Mouse (Mus musculus): ENCODE measurements around the gene Slc27a1.

Gene Slc27a1

DNA sequence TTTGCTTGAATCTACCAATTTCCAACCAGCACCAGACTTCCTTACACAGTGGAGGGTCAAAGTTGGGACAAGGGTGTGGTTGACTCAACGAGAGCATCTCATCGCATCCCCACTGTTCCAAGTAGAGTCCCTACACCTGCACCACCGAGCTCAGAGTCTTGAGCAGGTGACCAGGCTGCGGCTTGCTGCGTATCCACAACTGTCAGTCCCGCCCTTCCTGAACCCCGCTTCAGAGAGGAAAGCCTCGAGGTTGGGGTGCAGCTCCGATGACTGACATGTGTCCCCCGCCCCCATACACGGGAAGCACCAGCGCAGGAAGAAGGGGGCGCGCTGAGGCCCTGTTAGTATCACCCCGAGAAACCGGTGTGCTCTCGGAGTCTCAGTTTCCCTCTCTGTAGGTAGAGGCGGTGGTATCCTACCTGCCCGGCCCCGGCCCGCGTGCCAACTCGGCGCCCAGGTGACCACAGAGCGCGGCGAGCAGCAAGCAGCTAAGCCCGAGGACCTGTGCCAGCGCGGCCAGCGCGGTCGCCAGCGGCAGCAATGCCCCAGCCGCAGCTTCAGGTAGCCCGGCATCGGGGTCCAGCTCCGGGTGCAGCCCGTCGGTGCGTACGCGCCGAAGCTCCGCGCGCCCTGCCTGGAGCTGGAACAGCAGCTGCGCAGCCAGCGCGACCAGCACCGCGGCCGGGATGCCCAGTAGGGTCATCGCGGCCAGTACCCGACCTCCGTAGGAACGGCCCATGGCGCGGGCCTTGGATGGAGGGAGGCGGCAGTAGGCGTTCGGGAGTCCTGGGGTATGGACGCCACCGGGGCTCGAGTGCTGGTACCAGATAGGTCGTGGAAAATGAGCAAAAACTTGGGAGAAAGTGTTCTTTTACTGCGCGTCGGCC lies 10.4 kb upstream of the Slc27a1 start, which contains the start of gene Tmem221:
TSS of gene Tmem221 (minus strand) at position 801 of the 887 bp plus-strand sequence.
- no peak for DNase-seq

DNA sequence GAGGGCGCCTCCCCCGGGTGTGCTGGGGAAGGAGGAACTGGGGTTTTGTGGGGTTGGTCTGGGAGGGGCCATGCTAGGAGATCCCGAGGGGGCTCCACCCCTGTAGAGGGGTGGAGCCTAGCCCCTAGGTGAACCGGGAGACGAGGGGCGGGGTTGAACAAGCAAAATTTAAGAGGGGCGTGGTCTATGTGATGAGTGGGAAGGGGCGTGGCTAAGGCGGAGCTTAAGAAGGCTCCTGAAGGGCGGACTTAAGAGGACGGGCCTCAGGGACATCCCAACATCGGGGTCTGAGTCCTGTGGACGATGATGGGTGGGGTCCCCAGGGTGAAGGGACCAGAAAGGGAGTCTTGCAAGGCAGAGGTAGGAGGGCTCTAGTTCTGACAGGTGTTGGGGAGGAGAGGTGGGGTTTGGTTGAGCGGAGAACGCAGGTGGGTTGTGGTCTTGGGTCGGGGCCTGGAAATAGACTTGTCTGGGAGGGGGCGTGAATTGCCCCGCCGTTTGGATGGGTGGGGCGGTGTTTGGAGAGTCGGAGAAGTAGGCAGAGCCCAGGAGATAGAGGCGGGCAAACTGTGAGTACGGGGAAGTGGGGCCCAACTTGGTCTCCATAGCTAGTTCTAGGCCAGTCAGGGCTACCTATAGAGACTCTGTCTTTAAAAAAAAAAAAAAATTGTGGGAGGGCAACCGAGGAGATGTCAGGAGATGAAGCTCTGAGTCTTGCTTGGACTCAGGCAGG lies 9.6 kb upstream of the Slc27a1 start:
- DNase-seq: no peak

DNA sequence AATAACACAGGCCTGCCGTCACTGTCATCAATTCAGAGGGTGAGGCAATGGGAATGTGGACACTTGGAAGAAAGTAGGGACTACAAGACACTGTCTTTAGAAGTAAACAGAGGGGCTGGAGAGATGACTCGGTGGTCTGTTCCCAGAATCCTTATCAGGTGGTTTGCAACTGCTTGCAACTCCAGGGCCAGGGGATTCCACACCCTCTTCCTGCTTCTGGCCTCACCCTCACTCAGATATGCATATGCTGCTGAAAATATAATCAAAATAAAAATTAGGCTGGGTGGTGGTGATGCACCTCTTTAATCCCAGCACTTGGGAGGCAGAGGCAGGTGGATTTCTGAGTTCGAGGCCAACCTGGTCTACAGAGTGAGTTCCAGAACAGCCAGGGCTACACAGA lies 8.6 kb upstream of the Slc27a1 start:
- DNase-seq: no peak

GRCm38 (mm10) chr8:71560765-71561164 lies 7.9 kb upstream of the Slc27a1 start:
- DNase-seq: no peak

DNA sequence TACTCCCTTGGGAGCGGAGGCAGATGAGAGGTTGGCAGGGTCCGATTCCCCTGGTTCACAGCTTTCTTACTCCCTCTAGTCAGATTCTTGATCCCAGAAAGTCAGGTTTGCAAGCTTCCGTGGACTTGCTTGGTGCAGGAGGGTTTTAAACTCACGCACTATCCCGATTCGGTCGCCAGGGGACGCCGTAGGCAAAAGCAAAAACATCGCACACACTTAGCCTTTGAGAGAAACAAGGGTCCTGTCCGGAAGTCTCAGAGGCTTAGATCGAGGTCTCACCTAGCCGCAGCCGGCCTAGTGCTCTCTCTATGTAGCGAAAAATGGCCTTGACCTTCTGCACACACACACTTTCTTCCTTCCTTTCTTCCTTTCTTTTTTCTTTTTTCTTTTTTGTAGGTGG lies 7.3 kb upstream of the Slc27a1 start:
- peak; percentile 57 for DNase-seq

- DNase-seq: peak; percentile 84
Measured at GRCm38 (mm10) chr8:71562751-71563150, 5.9 kb upstream of the Slc27a1 start.

- DNase-seq: peak; percentile 21
Measured at GRCm38 (mm10) chr8:71563992-71564391, 4.7 kb upstream of the Slc27a1 start.

- no peak for DNase-seq
Measured at GRCm38 (mm10) chr8:71566501-71566900, 2.2 kb upstream of the Slc27a1 start, which contains the start of gene Nxnl1. Gene Nxnl1, minus strand, starts transcription at chr8:71566601.

DNA sequence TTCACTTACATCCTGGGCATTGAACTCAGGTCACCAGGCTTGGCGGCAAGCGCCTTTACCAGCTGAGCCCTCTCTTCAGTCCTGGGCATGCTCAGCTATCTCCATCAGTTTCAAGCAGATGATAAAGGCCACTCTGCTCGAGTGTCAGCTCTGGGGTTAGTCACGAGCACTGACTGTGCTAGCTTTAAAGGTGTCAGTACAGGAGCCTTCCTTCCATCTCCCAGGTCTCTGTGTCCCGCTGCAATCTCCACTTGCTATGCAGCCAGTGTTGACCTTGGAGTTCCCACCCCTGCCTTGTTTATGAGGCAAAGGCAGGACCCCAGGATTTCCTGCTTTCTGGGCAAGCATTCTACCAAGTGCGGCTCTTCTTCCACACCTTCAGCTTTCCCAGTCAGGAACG lies 1.1 kb upstream of the Slc27a1 start:
- peak; percentile 16 for DNase-seq

DNA sequence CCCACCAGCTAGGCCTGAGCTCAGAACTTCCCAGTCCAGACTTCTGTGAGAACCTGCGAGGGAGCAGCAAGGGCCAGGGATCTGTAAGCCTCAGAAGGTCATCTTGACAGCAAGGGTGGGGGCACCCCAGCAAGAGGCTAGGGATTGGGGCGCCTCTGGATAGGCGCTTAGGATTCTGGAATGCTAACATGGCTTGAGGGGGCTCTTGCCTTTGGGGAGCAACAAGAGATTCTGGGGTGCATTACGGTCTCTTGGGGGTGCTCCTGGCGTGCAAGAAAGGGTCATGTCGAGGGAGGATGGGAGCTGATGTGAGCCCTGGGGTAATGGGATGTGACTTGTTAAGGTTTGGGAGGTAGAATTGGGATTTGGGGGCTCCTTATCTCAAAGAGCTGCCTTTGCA lies 259 bp downstream of the Slc27a1 start:
- no peak for DNase-seq

- peak; percentile 97 for DNase-seq
Measured at GRCm38 (mm10) chr8:71569366-71570290, 946 bp downstream of the Slc27a1 start.

GRCm38 (mm10) chr8:71570291-71570954 lies 1.7 kb downstream of the Slc27a1 start:
- DNase-seq: peak; percentile 96

GRCm38 (mm10) chr8:71572077-71572476 lies 3.4 kb downstream of the Slc27a1 start:
- DNase-seq: peak; percentile 33

- peak; percentile 67 for DNase-seq
Measured at GRCm38 (mm10) chr8:71572847-71573633, 4.4 kb downstream of the Slc27a1 start.

GRCm38 (mm10) chr8:71574426-71574825 lies 5.7 kb downstream of the Slc27a1 start:
- no peak for DNase-seq

- no peak for DNase-seq
Measured at GRCm38 (mm10) chr8:71575020-71575419, 6.3 kb downstream of the Slc27a1 start.

DNA sequence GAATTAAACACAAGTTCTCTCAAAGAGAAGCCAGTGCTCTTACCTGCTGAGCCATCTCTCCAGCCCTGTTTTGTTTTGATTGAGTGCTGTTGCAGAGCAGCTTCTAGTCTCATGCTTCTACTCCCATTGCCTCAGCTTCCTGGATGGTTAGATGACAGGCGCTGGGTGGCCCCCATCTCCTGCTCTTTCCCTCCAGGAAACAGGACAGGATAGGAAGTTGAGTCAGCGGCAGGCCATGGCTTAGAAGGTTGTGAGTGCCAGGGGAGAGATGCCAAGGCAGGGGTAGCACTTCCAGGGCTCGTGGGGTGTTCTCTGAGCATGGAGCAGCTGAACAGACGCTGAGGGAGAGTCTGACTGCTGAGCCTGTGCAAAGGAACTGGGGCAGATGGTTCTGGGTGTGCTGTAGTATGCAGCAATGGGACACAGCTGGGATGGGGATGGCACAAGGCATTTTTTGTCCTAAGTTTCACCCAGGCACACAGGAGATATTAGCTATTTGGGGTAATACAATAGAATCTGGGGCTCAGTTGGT lies 9.2 kb downstream of the Slc27a1 start:
- peak; percentile 21 for DNase-seq

DNA sequence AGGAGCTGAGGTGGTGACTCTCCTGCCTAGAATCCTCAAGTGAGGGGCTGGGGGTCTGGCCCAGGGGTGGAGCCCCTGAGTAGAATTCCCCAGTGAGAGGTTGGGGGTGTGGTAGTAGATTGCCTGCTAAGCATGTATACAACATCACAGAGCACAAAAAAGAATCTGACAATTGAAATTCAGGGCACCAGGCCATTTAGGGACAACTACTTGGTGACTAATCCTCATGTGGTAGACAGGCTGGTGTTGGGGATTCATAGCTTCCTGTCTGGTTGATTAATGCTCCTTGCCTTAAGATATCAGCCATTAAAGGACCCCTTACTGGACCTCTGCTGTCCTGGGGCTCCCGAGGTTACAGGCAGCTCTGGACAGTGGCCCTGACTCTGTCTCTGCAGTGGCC lies 10.3 kb downstream of the Slc27a1 start:
- DNase-seq: no peak

- DNase-seq: peak; percentile 23
Measured at GRCm38 (mm10) chr8:71579476-71579875, 10.8 kb downstream of the Slc27a1 start.

GRCm38 (mm10) chr8:71580201-71580600 lies 11.5 kb downstream of the Slc27a1 start:
- DNase-seq: no peak

DNA sequence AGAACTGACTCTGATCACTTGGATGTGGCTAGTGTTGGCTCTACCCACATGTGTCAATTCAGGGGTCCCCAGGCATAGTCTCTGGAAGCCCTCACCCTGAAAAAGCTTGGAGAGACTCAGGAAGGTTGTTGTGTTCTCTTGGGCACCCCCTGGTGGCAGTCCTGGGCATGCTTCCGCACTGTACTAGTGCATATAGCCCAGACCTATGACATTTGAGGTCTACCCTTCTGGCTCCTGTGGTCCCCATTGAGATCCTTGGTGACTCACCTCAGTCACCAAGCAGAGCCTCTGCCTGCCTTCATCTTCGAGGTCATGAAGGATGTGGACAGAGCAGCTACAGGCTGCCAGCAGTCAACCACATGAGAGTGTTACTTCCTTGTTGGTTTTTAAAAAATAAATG lies 18.2 kb downstream of the Slc27a1 start:
- DNase-seq: no peak
